Mouse (Mus musculus) testis, adult 2 months (tissue): Measurements from ENCODE around the gene Txlna. TPM values are rescaled to one million over a fixed set of nuclear protein-coding genes. Genes with fewer than 3 reads are reported as not detected.

Source experiments
- H3K27ac ChIP-seq: fragments of 200-500 bp; 2 replicates; pipeline ENCODE4 v1.5.1; 2012; ENCODE audit warnings: low read depth, low read length; ENCODE audit not compliant: control insufficient read depth, insufficient read depth
- H3K27me3 ChIP-seq: fragments of 200-500 bp; 2 replicates; pipeline ENCODE4 v1.6.1; 2012; ENCODE audit warnings: mild to moderate bottlenecking, low read length, moderate library complexity; ENCODE audit not compliant: control insufficient read depth, insufficient read depth
- H3K36me3 ChIP-seq: fragments of 200-500 bp; 2 replicates; pipeline ENCODE4 v1.6.1; 2012; ENCODE audit warnings: mild to moderate bottlenecking, low read length; ENCODE audit not compliant: control insufficient read depth, insufficient read depth
- H3K4me1 ChIP-seq: fragments of 200-500 bp; 2 replicates; pipeline ENCODE4 v1.6.1; 2012; ENCODE audit warnings: low read length; ENCODE audit not compliant: control insufficient read depth, insufficient read depth
- H3K4me3 ChIP-seq: fragments of 200-500 bp; 2 replicates; pipeline ENCODE4 v1.5.1; 2012; ENCODE audit warnings: low read depth, mild to moderate bottlenecking, low read length, moderate library complexity, mixed read lengths; ENCODE audit not compliant: control insufficient read depth
- CTCF ChIP-seq: fragments of 200-500 bp; IDR thresholded peaks from 2 replicates; pipeline ENCODE4 v1.5.1; 2012; ENCODE audit warnings: low read depth, mild to moderate bottlenecking, inconsistent platforms, low read length, moderate library complexity; ENCODE audit not compliant: control insufficient read depth, insufficient read depth, insufficient replicate concordance
- POLR2A ChIP-seq: fragments of 200-500 bp; IDR thresholded peaks from 2 replicates; pipeline ENCODE4 v1.6.1; 2012; ENCODE audit warnings: low read depth, mild to moderate bottlenecking, inconsistent platforms, low read length, moderate library complexity; ENCODE audit not compliant: control insufficient read depth
- polyA plus RNA-seq: library from polyadenylated mRNA; depleted of rRNA; stranded (reverse); fragments of >200 nt; gene quantifications from 2 replicates; pipeline ENCODE4 v1.2.3, GENCODE M21; 2012

Gene Txlna
- polyA plus RNA-seq, 1 experiment: 15.3 TPM

DNA sequence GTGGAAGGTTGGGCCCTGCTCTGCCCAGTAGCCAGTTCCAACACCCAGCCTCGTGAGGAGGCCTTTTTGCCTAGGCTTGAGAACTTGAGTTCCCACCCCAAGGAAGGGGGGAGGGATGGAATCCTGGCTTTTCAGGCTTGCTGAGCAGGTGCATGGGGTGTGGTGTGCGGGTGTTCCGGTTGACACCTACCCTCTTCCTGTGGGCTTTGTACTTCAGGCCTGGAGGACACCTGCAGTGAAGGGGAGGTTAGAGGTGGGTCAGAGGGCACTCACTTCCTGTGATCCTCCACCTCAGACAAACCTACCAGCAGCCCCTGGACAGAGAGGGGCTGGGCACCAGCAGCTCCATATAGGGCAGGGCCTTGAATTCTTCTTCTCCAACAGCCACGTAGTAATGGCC lies 30.8 kb downstream of the Txlna start:
- H3K27ac ChIP-seq: no peak overlapping the region
- no peaks in the 10 kb centered on the region for H3K27me3 ChIP-seq
- H3K4me1 ChIP-seq: no peaks in the 10 kb centered on the region
- TF ChIP-seq POLR2A: no peak
- no peak for TF ChIP-seq CTCF
- no peaks in the 10 kb centered on the region; the same call in 1 of the 2 replicates for H3K36me3 ChIP-seq
- H3K4me3 ChIP-seq: no peak overlapping the region

DNA sequence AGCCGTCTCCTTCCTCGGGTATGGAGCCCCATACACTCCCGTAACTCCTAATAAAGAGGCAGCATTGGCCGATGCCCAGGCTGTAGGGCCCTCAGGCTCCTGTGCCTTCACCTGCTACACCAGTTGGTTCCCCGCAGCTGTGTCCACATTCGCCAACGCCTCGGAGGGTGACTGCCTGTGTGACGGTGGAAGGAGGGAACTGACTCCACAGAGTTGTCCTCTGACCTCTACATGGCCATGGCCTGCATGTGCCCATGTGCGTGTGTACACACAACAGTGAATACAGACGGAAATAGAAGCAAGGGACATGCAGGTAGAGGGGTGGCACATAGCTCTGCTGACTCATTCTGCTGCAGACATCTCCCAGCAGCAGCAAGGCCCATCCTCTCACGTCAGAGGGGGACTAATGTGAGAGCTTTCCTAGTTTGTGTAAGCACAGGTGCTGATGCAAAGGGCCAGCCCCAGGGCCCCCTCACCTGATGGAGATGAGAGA lies 31.7 kb downstream of the Txlna start:
- Histone ChIP-seq H3K36me3 (no peaks in the 10 kb centered on the region; the same call in 1 of the 2 replicates), H3K27ac (no peak overlapping the region), H3K4me3 (no peak overlapping the region), H3K27me3 (no peaks in the 10 kb centered on the region), H3K4me1 (no peaks in the 10 kb centered on the region)
- TF ChIP-seq POLR2A: no peak
- no peak for TF ChIP-seq CTCF

DNA sequence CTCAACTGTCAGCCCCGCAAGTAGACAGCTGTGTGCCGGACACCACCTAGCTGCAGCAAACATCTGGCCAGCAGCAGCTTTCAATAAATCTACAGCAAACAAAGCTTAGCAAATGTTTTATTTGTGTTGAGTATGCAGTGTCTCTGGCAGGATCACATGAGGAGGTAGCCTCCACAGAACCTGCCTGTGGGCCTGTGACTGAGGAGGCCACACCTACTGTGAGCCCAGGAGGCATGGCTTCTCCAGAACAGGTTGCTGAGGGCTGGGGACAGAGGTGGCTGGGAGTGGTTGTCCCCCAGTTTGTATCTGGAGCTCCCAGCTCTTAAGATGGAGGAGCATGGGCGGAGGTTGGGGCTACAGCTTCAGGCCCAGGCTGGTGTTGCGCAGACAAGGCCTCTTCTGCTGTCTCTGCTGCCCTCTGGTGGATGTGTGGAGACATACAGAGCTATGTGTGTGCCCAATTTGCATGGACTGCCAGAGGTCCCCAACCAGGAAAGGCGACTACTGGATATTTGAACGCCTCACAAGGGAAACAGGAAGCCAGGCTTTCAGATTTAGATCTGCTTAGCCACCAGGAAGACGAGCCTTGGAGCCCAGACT lies 32.3 kb downstream of the Txlna start:
- H3K27ac ChIP-seq: no peak overlapping the region
- no peaks in the 10 kb centered on the region for H3K4me1 ChIP-seq
- no peak overlapping the region for H3K4me3 ChIP-seq
- no peaks in the 10 kb centered on the region; the same call in none of the 2 replicates for H3K36me3 ChIP-seq
- no peaks in the 10 kb centered on the region for H3K27me3 ChIP-seq
- TF ChIP-seq POLR2A (no peak), CTCF (peak; percentile 89; the same call in 1 of the 2 replicates)

- peak within 1 kb of the TSS; percentile 75 for H3K27ac ChIP-seq
- peaks cover 4% of the 10 kb centered on the region; the same call in 1 of the 2 replicates for H3K4me1 ChIP-seq
- no peaks in the 10 kb centered on the region for H3K27me3 ChIP-seq
- no peaks in the 10 kb centered on the region; the same call in 1 of the 2 replicates for H3K36me3 ChIP-seq
- TF ChIP-seq CTCF (no peak), POLR2A (peak; percentile 83)
- peak within 1 kb of the TSS; percentile 99 for H3K4me3 ChIP-seq
These were observed 40.4 kb downstream of the Txlna start, which contains the start of the genes Eif3i and Tmem234 for GRCm38 (mm10) chr4:129600233-129601158. Gene Eif3i (minus strand): TSS chr4:129600648. Gene Tmem234 (plus strand): TSS chr4:129600668.

DNA sequence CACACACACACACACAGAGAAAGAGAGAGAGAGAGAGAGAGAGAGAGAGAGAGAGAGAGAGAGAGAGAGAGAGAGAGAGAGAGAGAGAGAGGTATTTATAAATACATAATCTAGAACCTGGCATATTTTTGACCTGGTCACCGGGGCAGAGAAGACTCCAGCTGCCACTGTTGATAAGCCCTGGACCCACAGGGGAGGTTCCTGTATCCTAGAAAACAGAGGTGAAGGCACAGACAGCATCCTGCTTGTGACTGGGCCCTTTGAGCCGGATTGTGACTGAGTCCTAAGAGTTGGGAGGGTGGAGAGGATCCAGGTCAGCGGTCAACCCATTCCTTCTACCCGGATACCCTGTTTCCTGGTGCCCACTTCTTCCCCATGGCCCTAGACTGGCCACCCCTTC lies 52.0 kb downstream of the Txlna start:
- H3K4me3 ChIP-seq: no peak overlapping the region
- TF ChIP-seq CTCF: no peak
- no peak for TF ChIP-seq POLR2A
- no peaks in the 10 kb centered on the region for H3K27me3 ChIP-seq
- no peak overlapping the region for H3K27ac ChIP-seq
- H3K4me1 ChIP-seq: peaks cover 2% of the 10 kb centered on the region; the same call in 1 of the 2 replicates
- H3K36me3 ChIP-seq: peaks cover 4% of the 10 kb centered on the region

GRCm38 (mm10) chr4:129586943-129587342 lies 53.9 kb downstream of the Txlna start:
- H3K27me3 ChIP-seq: no peaks in the 10 kb centered on the region
- H3K27ac ChIP-seq: no peak overlapping the region

DNA sequence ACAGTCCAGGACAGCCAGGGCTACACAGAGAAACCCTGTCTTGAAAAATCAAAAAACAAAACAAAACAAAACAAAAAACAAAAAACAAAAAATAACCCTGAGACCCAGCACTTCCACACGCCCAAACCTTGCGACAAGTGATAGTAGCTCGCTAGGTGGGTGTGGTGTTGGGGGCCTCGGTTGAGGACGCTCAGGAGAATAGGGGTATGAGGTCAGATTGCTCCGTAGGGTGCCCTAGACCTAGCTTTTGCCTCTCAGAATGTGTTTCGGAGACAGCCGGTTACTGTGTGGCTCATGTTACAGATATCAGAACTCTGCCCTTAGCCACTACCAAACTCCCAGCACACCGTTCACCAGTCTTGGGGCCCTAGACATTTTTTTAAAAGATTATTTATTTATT lies 55.1 kb downstream of the Txlna start:
- Histone ChIP-seq H3K36me3 (no peaks in the 10 kb centered on the region), H3K27ac (no peak overlapping the region), H3K4me1 (peaks cover 2% of the 10 kb centered on the region; the same call in 1 of the 2 replicates), H3K4me3 (no peak overlapping the region), H3K27me3 (no peaks in the 10 kb centered on the region)
- TF ChIP-seq CTCF (no peak), POLR2A (no peak)

More at GRCm38 (mm10) chr4:129586943-129587342, 53.9 kb downstream of the Txlna start:
- no peak for TF ChIP-seq POLR2A
- no peak for TF ChIP-seq CTCF
- Histone ChIP-seq H3K4me1 (peaks cover 2% of the 10 kb centered on the region; the same call in 1 of the 2 replicates), H3K4me3 (no peak overlapping the region), H3K36me3 (no peaks in the 10 kb centered on the region; the same call in 1 of the 2 replicates)
